Mouse (Mus musculus): ENCODE results near the gene Rxrg.

Gene Rxrg

DNA sequence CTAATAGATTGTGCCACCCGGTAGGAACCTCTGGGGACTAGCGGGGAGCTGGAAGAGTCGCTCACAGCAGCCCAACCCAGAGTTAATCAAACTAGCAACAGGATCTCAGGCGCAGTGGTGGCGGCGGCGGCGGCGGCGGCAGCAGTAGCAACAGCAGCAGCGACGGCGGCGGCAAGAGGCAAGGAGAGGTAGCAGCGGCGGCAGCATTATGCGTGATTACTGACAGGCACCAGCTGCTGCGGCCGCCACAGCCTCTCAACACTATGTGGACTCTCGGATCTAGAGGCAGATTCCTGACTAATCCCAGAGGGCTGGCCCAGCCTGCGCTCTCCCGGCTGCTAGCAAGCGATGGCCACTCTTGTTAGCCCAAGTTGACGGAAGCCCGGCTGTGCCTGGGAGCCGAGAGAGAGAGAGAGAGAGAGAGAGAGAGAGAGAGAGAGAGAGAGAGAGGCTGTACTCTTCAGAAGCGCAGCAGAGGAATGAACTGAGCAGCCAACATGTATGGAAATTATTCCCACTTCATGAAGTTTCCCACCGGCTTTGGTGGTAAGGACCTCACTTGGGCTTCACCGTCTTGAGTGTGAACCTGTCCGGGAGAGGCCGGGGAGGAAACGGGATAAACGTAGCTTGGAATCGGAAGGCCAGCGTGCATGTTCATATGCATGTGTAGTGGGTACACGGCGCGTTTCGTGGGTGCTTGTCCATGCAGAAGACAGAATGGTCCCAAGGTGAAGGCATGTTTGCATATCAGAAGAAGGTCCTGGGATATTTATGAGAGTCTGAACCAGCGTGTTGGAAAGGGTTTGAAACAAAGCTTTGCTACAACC lies at the start of gene Rxrg:
Gene Rxrg, plus strand, starts transcription at position 130 of the 827 bp plus-strand sequence.
- in situ Hi-C loops (cut with MboI, MseI), result no loop called here

DNA sequence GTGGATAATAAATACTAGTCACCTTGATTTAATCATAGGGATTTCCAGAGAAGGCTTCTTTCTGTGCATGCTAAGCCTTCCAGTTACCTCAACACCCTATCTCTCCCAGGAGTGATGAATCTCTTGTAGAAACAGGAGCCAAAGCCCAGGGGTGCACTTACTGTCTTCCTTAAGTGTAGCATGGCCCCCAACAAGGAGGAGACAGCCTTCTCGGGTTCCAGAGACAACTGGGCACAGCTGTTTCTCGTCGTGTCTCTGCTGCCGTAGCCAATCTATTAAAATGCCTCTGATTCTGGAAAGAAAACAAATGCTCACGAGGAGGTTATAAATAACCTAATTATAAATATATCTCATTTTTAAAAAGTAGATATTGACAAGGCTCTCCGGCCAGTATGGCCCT lies 48.9 kb upstream of the Rxrg start:
- in situ Hi-C loops (cut with MboI, MseI), result no loop called here

DNA sequence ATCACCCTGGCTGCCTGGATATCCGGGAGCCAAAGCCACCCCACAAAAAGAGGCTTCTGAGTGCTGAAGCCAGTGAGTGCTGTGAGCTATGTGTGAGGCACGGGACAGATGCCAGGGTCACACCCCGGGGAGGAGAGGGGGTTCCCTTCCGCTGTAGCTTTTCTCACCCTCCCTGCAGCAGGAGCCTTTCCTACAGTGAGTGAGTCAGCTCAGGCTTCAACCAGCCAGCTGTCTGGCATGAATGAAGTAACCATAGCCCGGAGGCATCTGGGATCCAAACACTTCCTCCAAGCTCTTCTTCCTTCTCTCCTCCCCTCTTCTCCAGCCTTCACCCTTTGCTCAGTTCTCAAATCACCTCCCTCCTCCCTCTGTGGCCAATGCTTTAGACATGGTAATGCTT lies 46.6 kb upstream of the Rxrg start:
- in situ Hi-C loops (cut with MboI, MseI), result no loop called here

DNA sequence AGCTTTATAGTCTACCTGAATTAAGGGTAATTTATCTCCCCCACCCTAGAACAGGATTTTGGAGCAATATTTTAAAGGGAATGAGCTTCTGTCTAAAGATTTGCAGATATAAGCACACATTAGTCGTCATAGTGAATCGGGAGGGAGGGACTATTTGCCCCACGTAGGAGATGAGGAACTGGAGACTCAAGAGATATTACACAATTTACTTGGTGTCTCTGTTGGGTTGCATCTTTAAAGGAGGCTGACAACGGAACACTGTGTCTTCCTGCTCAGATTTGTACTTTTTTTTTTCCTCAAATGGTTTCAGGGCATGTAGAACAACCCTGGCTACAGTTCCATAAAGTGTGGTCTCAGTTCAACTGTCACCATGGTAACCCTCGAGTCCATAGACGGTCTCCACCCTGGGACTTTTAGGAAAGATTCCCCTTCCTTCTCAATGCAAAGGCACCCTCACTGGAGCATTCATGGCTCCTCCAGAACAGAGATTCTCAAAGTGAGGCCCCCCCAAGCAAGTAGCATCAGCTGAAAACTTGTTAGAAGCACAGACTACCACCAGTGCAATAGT lies 44.1 kb upstream of the Rxrg start:
- in situ Hi-C loops (cut with MboI, MseI), result no loop called here

DNA sequence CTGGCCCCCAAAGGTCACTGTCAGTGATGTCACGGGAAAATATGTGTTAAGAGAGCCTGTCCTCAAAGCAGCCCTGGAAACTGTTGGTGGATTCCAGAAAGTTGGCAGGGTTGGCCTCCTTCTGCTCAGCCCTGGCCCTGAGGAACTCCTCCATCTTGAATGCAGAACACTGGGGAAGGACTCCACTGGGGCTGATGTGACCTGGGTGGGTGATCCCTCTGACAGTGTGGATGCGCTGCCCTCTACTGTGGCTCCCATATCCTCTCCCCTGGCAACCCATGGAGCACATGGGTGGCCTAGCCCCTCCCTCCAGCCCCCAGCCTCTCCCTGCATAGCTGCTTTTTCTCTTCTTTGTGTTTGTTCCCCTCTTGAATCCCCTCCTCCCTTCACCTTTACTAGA lies 31.6 kb upstream of the Rxrg start:
- in situ Hi-C loops (cut with MboI, MseI), result no loop called here

DNA sequence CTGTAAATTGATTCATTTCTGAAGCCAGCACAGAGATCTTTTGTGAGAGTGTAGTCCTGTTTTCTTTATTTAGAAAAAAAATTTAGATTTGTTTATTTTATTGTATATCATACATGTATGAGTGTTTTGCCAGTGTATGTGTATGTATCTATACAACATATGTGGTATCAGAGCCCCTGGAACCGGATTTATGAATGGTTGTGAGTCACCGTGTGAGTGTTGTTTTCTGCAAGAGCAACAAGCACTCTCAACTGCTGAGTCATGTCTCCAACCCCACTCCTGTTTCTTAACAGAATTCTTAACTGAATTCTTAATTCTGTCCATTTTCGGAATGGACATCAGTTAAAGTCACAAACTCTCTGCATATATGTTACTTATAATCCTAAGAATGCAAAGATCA lies 19.1 kb upstream of the Rxrg start:
- in situ Hi-C loops (cut with MboI, MseI), result no loop called here

DNA sequence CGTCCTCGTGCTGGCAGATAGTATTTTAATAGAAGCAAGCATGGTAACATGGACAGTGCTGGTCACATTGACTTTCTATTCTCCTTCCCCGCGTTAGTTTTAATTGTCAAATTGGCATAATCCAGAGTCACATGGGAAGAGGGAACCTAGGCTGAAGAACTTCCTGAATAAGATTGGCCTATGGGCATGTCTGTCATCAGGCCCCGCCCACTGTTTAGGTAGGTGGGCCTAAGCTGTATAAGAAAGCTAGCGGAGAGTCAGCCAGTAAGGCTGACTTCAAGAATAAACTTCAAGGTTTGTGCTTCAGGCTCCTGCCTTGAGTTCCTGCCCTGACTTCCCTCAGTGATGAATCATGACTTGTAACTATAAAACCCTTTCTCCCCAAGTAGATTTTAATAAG lies 15.0 kb upstream of the Rxrg start:
- in situ Hi-C loops (cut with MboI, MseI), result no loop called here

DNA sequence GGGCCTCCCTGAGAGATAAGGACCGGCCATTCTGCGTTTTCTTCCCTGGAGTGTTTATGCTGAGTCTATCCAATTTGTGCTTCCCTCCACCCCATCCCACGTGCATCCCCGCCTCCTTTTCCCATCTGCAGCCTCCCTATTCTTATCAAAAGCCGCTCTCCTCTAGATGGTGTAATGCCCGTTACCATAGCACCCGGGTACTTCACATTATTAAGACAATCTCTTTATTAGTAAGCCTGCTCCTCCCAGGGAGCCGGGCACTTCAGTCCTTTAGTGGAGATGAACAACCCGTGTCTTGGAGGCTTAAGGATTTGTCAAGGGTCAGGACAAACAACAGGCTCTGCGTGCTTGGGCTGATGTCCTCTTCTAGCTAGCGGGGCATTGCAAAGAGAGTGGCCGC lies 14.3 kb upstream of the Rxrg start:
- in situ Hi-C loops (cut with MboI, MseI), result no loop called here

DNA sequence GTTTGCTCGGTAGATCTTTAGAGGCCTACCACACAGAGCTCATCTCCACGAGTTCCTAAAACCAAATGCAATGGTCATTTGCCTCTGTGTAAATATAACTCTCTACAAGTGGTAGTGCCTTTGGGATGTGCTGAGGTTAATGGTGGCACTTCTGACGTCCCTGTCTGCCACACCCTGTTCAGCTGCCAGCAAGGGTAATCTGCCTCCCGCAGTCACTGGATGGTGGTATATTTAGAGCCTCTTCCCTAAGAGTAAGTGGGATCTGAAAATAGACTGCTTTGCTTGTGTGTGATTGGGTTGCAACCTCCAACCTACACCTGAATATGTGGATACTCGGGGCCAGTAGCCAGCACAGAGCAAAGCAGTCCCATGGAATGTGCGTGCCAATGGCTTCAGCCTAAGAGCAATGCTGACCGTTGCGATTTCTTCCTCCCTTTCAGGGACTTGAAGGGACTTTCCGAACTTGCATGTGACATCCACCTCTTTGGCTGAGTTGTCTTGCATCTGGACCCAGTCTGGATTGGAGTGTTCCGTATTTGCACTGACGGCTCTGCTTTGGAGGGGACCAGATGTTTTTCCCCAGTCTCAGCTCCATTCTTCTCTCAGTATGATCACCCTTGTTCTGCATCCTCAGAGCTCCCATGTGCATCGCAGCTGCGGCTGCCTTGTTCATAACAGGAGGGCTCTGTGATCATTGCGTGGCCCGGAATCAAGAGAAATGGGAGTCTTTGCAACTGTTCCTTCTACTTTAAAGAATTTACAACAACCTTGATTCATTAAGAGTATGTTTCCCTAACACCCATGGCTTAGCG lies 9.2 kb upstream of the Rxrg start:
- in situ Hi-C loops (cut with MboI, MseI), result no loop called here

DNA sequence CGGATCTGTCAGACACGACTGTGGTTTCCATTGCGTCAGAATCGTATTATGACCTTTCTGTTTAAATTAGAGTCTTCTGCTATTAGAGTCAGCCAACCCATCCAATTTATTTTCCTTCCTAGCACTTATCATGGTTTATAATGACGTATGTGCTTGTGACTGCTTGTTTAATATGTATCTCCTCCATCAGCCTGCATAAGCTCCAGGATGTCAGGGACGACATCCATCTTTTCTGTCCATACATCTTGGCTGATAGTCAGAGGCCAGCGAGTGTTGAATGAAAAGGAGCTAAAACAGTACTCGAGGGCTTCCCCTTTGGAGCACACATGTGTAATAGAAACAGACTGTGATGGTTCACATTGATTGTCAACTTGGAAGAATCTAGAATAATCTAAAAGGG lies 6.0 kb upstream of the Rxrg start:
- in situ Hi-C loops (cut with MboI, MseI), result no loop called here

DNA sequence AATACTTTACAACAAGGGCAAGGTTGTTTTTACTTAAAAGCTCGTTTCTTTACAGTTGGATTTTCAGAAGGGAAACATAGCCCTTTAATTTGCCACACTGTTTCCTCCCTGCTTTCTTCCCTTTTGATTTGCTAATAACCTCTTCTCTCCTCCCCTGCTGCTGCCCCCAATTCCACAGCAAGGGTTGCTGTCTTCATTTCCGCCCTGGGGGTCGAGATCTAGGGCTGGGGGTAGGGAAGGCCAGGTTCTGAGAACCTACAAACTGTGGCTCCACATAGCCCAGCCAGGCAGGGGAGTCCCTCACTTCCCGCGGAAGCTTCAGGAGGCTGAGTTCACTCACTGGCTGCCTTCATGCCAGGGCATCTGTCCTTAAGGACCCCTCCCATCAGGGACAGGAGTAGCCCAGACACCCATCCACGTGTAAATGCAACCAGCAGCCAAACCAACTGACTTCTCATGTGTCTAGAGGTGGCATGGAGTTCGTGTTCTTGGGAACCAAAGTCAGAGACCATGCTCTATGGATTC lies 1.1 kb downstream of the Rxrg start:
- in situ Hi-C loops (cut with MboI, MseI), result no loop called here

DNA sequence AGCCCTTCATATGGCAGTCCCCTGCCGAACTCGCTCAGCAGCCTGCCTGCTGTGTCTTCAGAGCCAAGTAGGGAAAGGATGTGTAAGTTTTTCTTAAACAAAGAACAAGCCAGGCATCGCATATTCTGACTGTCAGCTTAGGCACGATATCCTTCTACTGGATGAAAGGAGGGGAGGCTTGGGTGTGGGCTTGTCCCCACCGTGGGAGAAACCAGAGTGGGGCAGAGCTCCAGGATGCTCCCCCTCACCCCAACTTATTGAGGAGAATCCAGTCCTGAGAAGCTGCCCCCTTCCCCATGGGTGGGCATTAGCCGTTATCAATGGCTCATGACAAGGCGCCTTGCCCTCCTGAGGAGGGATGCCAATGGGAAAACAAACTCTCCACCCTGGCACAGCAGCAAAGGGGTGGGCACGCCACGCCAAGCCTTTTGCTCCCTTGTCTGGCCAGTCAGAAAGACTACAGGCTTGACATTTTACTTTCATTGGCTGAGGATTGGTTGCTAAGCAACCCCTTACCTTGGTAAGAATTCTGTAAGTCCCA lies 10.1 kb downstream of the Rxrg start:
- in situ Hi-C loops (cut with MboI, MseI), result no loop called here

DNA sequence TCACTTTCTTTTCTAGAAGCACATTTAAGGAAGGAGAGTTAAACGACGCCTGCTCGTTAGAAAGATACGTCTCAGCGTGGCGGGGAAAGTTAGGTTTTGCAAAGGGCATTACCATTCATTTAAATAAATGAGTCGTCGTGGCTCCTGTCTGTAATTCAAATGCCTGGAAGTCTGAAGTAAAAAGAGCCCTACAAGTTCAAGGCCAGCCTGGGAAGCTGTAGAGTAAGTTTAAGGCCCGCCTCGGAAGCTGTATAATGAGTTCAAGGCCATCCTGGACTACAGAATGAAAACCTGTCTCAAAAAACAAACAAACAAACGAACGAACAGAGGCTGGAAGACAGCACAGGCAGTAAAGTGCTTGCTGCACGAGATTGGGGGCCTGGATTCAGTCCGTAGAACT lies 18.9 kb downstream of the Rxrg start:
- in situ Hi-C loops (cut with MboI, MseI), result no loop called here

DNA sequence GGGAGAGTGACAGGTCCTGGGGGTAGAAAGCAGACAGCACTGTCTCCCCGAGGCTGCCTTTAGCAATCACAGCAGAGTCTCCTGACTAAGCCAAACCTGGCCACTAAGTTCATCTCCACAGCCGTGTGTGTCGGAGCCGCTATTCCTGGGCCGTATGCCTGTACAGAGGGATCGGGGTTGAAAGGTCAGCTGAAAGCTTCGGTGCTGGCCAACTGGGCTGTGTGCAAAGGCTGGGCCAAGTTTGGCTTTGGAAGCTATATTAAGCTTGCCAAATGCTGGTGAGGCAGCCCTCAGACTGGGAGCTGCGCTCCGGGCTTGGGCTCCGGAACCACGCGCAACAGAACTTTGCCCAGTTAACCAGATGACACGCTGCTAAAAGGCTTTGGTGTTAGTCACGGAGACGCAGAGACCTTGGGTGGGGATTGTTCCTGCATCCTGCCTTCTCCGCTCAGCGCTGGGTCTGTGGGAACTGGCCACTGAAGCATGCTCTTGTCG lies 19.9 kb downstream of the Rxrg start:
- in situ Hi-C loops (cut with MboI, MseI), result no loop called here

DNA sequence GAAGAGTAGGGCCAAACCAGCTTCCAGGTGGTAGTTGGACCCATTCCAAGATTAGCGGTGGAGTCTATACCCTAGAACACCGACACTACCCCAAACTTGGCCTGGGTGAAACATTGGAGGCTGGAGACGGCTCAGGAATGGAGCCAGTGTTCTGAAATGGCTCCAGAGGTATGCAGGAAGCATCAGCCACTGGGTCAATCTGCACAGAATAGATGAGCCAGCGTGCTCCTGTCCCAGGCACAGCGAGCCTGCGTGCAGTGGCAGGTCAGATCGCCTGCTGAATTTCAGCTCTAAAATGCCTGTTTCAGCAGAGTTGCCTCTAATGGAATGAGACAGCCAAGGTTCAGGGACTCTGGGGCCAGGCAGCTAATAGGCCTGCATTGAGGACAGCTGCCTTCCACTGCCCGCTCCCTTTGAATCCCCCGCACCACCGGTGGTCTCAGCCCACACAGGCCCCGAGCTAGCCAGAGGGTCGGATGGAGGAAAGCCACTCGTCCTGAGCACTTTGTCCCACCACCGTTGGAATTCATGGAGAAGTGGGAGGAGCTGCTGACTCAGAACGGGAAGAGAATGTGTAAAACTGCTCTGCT lies 22.1 kb downstream of the Rxrg start:
- in situ Hi-C loops (cut with MboI, MseI), result no loop called here

DNA sequence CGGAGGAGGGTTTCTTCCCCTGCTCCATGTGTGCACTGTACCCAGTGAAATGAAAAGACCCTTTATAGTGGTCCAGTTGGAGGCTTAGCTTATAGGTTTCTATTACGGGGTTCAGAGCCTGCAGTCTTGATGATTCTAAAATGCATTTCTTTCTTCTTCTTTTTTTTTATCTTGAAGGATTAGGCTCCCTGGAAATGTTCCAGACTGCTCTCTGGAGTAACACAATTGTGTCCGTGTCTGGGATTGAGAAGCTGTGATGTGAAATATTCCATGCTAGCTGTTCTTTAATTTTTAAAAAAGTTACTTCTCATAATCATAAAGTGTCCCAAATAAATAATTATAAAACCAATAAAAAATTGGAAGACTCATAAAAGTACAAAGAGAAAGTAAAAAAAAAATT lies 26.9 kb downstream of the Rxrg start:
- in situ Hi-C loops (cut with MboI, MseI), result loop anchor here (25.0 kb wide), 1 partner anchor 413 kb away; no protein-coding TSS in a partner anchor

DNA sequence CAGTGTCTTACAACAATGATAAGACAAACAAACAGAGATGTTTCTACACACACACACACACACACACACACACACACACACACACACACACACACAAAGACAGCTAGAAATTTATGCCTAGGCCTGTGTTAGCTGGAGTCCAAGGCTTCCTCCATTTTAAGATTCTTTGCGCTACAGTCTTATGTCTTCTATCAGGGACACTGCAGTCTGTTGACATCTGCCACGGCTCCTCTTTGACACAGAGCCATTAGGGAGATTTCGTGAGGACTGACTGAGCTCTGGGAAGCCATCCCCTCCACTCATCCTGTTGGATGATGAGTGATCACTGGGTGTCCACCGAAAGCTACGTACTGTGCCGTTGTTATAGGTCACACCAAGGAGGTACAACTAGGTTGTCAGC lies 33.6 kb downstream of the Rxrg start:
- in situ Hi-C loops (cut with MboI, MseI), result loop anchor here (25.0 kb wide), 1 partner anchor 419 kb away; no protein-coding TSS in a partner anchor

DNA sequence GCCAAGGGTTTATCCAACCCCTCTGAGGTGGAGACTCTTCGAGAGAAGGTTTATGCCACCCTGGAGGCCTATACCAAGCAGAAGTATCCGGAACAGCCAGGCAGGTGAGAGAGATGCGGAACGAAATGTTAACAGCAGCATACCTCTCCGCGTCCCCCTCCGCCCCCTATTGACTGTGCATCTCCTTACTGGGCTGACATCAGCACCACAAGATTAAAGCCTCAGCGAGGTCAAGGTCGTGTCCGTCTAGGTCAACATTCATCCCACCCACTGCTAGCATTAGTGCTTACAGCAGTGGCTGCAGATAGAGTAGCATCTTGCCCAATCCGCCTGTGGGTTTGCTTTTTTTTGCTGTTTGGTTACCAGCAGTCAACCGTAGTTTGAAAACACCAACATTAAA lies 37.5 kb downstream of the Rxrg start:
- in situ Hi-C loops (cut with MboI, MseI), result loop anchor here (25.0 kb wide), 1 partner anchor 423 kb away; no protein-coding TSS in a partner anchor

DNA sequence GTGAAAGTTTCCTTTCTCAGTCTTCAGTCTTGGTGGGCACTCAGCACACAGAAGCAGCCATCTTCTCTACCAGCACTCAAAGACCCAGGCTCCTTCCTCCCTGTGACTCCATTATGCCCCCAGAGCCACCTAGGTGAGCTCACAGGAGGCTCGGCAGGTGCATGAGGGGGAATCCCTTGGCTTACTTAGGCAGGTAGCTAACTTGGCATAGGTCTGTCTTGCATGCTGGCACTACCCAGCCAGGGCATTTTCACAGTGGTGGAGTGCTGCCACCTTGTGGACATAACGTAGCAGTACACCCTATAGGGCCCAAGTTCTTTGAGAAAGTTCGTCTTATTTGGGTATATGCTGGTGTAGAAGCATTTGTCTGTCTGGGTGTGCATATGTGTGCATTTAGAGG lies 38.8 kb downstream of the Rxrg start:
- in situ Hi-C loops (cut with MboI, MseI), result loop anchor here (25.0 kb wide), 1 partner anchor 425 kb away; no protein-coding TSS in a partner anchor

DNA sequence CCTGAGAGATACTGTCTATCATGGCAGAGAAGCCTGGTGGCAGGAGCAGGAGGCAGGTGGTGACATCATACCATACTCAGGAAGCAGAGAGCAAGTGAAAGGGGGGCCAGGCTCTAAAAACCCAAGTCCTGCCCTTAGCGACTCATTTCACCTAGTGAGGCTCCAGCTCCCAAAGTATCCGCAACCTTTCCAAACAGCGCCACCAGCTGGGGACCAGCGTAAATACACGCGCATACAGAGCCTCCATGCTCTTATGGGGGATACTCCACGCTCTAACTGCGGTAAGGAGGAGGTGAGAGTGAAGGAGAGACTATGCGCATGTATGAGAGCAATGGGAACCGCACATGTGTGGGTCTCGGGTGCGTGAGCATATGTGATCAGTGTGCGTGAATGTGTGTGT lies 39.9 kb downstream of the Rxrg start:
- in situ Hi-C loops (cut with MboI, MseI), result loop anchor here (25.0 kb wide), 1 partner anchor 426 kb away; no protein-coding TSS in a partner anchor

DNA sequence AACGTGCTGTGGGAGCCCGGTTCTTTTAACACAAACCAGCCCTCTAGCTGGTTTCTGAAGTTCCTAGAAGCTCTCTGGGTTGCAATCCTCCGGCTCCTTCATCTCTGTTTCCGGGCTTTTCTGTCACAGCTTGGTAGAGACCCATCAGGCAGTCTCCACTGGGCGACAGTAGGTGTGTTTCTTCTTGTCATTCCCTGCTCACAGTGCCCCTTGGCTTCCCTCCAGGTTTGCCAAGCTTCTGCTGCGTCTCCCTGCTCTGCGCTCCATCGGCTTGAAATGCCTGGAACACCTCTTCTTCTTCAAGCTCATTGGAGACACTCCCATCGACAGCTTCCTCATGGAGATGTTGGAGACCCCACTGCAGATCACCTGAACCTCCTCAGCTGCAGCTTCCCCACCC lies 40.7 kb downstream of the Rxrg start:
- in situ Hi-C loops (cut with MboI, MseI), result loop anchor here (25.0 kb wide), 1 partner anchor 427 kb away; no protein-coding TSS in a partner anchor
